Mouse (Mus musculus) MEL (cell line): Measurements from ENCODE around the gene Hist1h1b. TPM values are rescaled to one million over a fixed set of nuclear protein-coding genes. Genes with fewer than 3 reads are reported as not detected.

Source experiments
- CHD2 ChIP-seq: IDR thresholded peaks from 2 replicates; pipeline ENCODE4 v1.6.1; 2011; ENCODE audit warnings: low read length, improper control_type of control experiment
- E2F4 ChIP-seq: IDR thresholded peaks from 2 replicates; pipeline ENCODE4 v1.6.1; 2011; ENCODE audit warnings: low read depth, low read length, improper control_type of control experiment, borderline replicate concordance
- EP300 ChIP-seq, 2 experiments: IDR thresholded peaks; 2 replicates each; pipeline ENCODE4 v1.6.1; 2011; ENCODE audit warnings: improper control_type of control experiment in 2 of 2, low read length in 2 of 2, low read depth in 1 of 2, mild to moderate bottlenecking in 1 of 2
- ETS1 ChIP-seq: IDR thresholded peaks from 2 replicates; pipeline ENCODE4 v1.6.1; 2012; ENCODE audit warnings: low read depth, mild to moderate bottlenecking, inconsistent platforms, low read length, improper control_type of control experiment, moderate library complexity
- GABPA ChIP-seq: IDR thresholded peaks from 2 replicates; pipeline ENCODE4 v1.6.1; 2012; ENCODE audit warnings: low read depth, mild to moderate bottlenecking, inconsistent platforms, low read length, improper control_type of control experiment, moderate library complexity
- GATA1 ChIP-seq: IDR thresholded peaks from 2 replicates; pipeline ENCODE4 v1.6.1; 2011; ENCODE audit warnings: low read depth, low read length, improper control_type of control experiment
- JUND ChIP-seq: IDR thresholded peaks from 2 replicates; pipeline ENCODE4 v1.6.1; 2011; ENCODE audit warnings: low read depth, mild to moderate bottlenecking, improper control_type of control experiment, low read length
- KAT2A ChIP-seq: conservative IDR thresholded peaks from 2 replicates; pipeline ENCODE4 v1.6.1; 2012; ENCODE audit warnings: low read depth, low read length, improper control_type of control experiment, inconsistent platforms
- MAZ ChIP-seq: IDR thresholded peaks from 2 replicates; pipeline ENCODE4 v1.6.1; 2012; ENCODE audit warnings: low read depth, mild to moderate bottlenecking, inconsistent platforms, low read length, improper control_type of control experiment
- NELFE ChIP-seq: IDR thresholded peaks from 2 replicates; pipeline ENCODE4 v1.6.1; 2011; ENCODE audit warnings: low read depth, low read length, improper control_type of control experiment
- NRF1 ChIP-seq: IDR thresholded peaks from 2 replicates; pipeline ENCODE4 v1.6.1; 2014; ENCODE audit warnings: low read depth, mild to moderate bottlenecking, inconsistent platforms, low read length, improper control_type of control experiment, moderate library complexity; ENCODE audit not compliant: poor library complexity, insufficient read depth, severe bottlenecking
- POLR2AphosphoS2 ChIP-seq: IDR thresholded peaks from 2 replicates; pipeline ENCODE4 v1.6.1; 2011; ENCODE audit warnings: low read length, improper control_type of control experiment
- POLR2AphosphoS5 ChIP-seq: IDR thresholded peaks from 2 replicates; pipeline ENCODE4 v1.6.1; 2012; ENCODE audit warnings: low read depth, borderline replicate concordance, mild to moderate bottlenecking, inconsistent platforms, low read length, moderate library complexity, mixed read lengths
- RAD21 ChIP-seq: IDR thresholded peaks from 2 replicates; pipeline ENCODE4 v1.6.1; 2011; ENCODE audit warnings: mild to moderate bottlenecking, low read depth, low read length, improper control_type of control experiment
- RCOR1 ChIP-seq: IDR thresholded peaks from 2 replicates; pipeline ENCODE4 v1.6.1; 2012; ENCODE audit warnings: low read depth, mild to moderate bottlenecking, inconsistent platforms, low read length, improper control_type of control experiment
- SIN3A ChIP-seq: IDR thresholded peaks from 2 replicates; pipeline ENCODE4 v1.6.1; 2012; ENCODE audit warnings: low read length, improper control_type of control experiment, inconsistent platforms
- SMC3 ChIP-seq: IDR thresholded peaks from 2 replicates; pipeline ENCODE4 v1.6.1; 2011; ENCODE audit warnings: low read depth, low read length, improper control_type of control experiment
- TAL1 ChIP-seq: IDR thresholded peaks from 2 replicates; pipeline ENCODE4 v1.6.1; 2012; ENCODE audit warnings: mild to moderate bottlenecking, inconsistent platforms, low read length, moderate library complexity, mixed read lengths
- UBTF ChIP-seq: IDR thresholded peaks from 2 replicates; pipeline ENCODE4 v1.6.1; 2012; ENCODE audit warnings: low read depth, mild to moderate bottlenecking, inconsistent platforms, low read length, improper control_type of control experiment, moderate library complexity, borderline replicate concordance; ENCODE audit not compliant: insufficient read depth
- USF1 ChIP-seq: IDR thresholded peaks from 2 replicates; pipeline ENCODE4 v1.6.1; 2014; ENCODE audit warnings: low read depth, mild to moderate bottlenecking, inconsistent platforms, low read length, improper control_type of control experiment, moderate library complexity
- USF2 ChIP-seq, 2 experiments: IDR thresholded peaks; 2 replicates each; pipeline ENCODE4 v1.6.1; 2011 to 2012; ENCODE audit warnings: improper control_type of control experiment in 2 of 2, low read length in 2 of 2, borderline replicate concordance in 1 of 2, inconsistent platforms in 1 of 2, low read depth in 1 of 2, mild to moderate bottlenecking in 1 of 2; ENCODE audit not compliant: insufficient read depth in 1 of 2
- ZC3H11A ChIP-seq: IDR thresholded peaks from 2 replicates; pipeline ENCODE4 v1.6.1; 2012; ENCODE audit warnings: low read depth, mild to moderate bottlenecking, inconsistent platforms, low read length, improper control_type of control experiment
- ZKSCAN1 ChIP-seq: IDR thresholded peaks from 2 replicates; pipeline ENCODE4 v1.6.1; 2012; ENCODE audit warnings: low read depth, mild to moderate bottlenecking, inconsistent platforms, low read length, improper control_type of control experiment, moderate library complexity
- ZMIZ1 ChIP-seq: IDR thresholded peaks from 2 replicates; pipeline ENCODE4 v1.6.1; 2012; ENCODE audit warnings: low read depth, mild to moderate bottlenecking, inconsistent platforms, low read length, improper control_type of control experiment, moderate library complexity
- polyA plus RNA-seq, 2 experiments: library from polyadenylated mRNA; stranded (reverse) in 1 of 2; unstranded in 1 of 2; fragments of >175 nt in 1 of 2; fragments of >200 nt in 1 of 2; gene quantifications; 2 replicates each; pipeline versions ENCODE4 v1.2.1 to v1.2.4; 2012; ENCODE audit warnings: low replicate concordance in 2 of 2, low read depth in 1 of 2; ENCODE audit not compliant: insufficient read length in 2 of 2, insufficient read depth in 1 of 2, missing spikeins in 1 of 2
- total RNA-seq: library from RNA; depleted of rRNA; stranded (reverse); fragments of 300-350 nt; gene quantifications from 2 replicates; pipeline ENCODE4 v1.2.3, GENCODE M21; 2012

Gene Hist1h1b
- total and polyA plus RNA-seq, 3 experiments = 2.9 to 1,140 TPM; not detected in 1

DNA sequence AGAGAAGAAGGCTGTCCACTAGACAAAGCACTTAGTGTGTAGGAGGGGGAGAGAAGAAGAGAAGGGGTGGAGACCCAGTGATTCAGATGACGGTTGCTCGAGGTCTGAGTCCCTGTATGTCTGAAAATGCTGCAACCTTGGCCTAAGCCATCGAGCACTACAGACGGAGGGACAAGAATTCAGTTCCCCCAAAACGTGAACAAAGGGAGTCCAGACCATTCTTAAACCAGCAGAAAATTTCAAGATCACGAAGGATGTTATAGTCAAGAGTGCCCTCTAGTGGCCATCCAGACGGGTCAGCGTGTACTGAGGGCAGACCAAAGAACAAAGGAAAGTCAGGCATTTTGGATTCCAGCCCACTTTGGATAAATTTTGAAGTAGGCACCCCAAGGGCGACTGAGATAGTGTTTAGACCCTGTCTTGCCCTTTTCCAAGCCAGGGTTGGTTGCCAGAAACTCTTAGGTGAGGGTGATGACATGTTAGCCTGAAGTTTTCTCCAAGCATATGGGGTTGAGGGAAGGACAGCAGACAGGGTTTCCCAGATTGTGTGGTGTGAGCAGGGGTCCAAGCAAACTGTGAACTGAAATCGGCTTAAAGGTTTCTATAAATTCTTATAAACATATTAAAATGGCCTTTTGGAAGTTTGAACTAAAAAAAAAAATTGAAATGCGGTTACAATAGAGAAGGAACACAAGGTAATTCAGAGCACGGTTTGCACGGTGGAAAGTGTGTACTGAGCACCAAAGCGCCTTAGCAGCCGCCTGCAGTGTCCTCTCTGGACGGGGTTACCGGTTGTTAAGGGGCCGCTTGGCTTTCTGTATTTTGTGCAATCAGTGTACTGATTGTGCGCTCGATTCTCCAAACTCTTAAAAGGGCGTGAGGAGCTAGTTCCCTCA lies 46.2 kb downstream of the Hist1h1b start (continued):
- TF ChIP-seq ETS1 (no peak), SIN3A (peak; percentile 75), UBTF (no peak), ZC3H11A (peak; percentile 67), NRF1 (no peak), JUND (no peak), ZMIZ1 (no peak), CHD2 (0 out of 2 replicates have a peak, but pooled peaks have one; percentile 9), POLR2AphosphoS5 (no peak), TAL1 (no peak), NELFE (no peak), RCOR1 (no peak), MAZ (no peak), E2F4 (no peak), USF2 (IDR thresholded peaks at IDR 0.05; ENCODE audit: borderline replicate concordance in 1 of 2, insufficient read depth in 1 of 2, low read depth in 1 of 2, low read length in 2 of 2) (no peak), USF1 (no peak), POLR2AphosphoS2 (no peak), SMC3 (peak; percentile 65), GATA1 (no peak), EP300 (IDR thresholded peaks at IDR 0.05; ENCODE audit: low read depth in 1 of 2, low read length in 2 of 2) (no peak), GABPA (no peak), ZKSCAN1 (no peak), KAT2A (no peak), RAD21 (peak; percentile 87)
